Mouse (Mus musculus) heart, adult 9 months (tissue): ENCODE measurements at regions not wholly inside any gene's neighbourhood (a gene's known extent, or its start where the extent isn't known, plus 50 kb on each side); places are given as distances from the start of the nearest gene placed in this dataset.

ENCODE experiments used
- DNase-seq, 2 experiments: peaks; one replicate each; pipeline ENCODE4 v3.0.0; 2022; ENCODE audit warnings: low spot score in 2 of 2

GRCm38 (mm10) chr5:97223238-97223857 lies 112.0 kb upstream of the Paqr3 start:
- no peak for DNase-seq

GRCm38 (mm10) chr5:97222489-97223237 lies 111.3 kb upstream of the Paqr3 start:
- DNase-seq, result no peak

- no peak for DNase-seq
These were observed 107.3 kb upstream of the Paqr3 start for GRCm38 (mm10) chr5:97218712-97219111.

GRCm38 (mm10) chr5:97205606-97206005 lies 94.2 kb upstream of the Paqr3 start:
- no peak for DNase-seq

- DNase-seq, result no peak
These were observed 92.9 kb upstream of the Paqr3 start for GRCm38 (mm10) chr5:97204337-97204736.

- DNase-seq, result no peak
These were observed 92.2 kb upstream of the Paqr3 start for GRCm38 (mm10) chr5:97203646-97204045.

GRCm38 (mm10) chr5:97202557-97202956 lies 91.2 kb upstream of the Paqr3 start:
- DNase-seq, result no peak

GRCm38 (mm10) chr5:97200655-97201054 lies 89.3 kb upstream of the Paqr3 start:
- DNase-seq, result no peak

GRCm38 (mm10) chr5:97195281-97195660 lies 83.9 kb upstream of the Paqr3 start:
- DNase-seq, result no peak

- DNase-seq, result no peak
These were observed 83.4 kb upstream of the Paqr3 start for GRCm38 (mm10) chr5:97194656-97195280.

GRCm38 (mm10) chr5:97192656-97193055 lies 81.3 kb upstream of the Paqr3 start:
- no peak for DNase-seq

GRCm38 (mm10) chr5:97190695-97191094 lies 79.3 kb upstream of the Paqr3 start:
- DNase-seq, result no peak

GRCm38 (mm10) chr5:97184512-97184911 lies 73.1 kb upstream of the Paqr3 start:
- no peak for DNase-seq

- DNase-seq, result no peak
These were observed 69.9 kb upstream of the Paqr3 start for GRCm38 (mm10) chr5:97181249-97181648.

- no peak for DNase-seq
These were observed 63.0 kb upstream of the Paqr3 start for GRCm38 (mm10) chr5:97174446-97174845.

- DNase-seq, result no peak
These were observed 56.2 kb upstream of the Paqr3 start for GRCm38 (mm10) chr5:97167401-97168249.

GRCm38 (mm10) chr5:97166128-97166883 lies 54.9 kb upstream of the Paqr3 start:
- no peak for DNase-seq
